Mouse (Mus musculus): ENCODE measurements at regions not wholly inside any gene's neighbourhood (a gene's known extent, or its start where the extent isn't known, plus 50 kb on each side); places are given as distances from the start of the nearest gene placed in this dataset.

GRCm38 (mm10) chr6:126588761-126589160 lies 53.5 kb upstream of the Kcna5 start:
- TF ChIP-seq CTCF (IDR thresholded peaks at IDR 0.05; ENCODE audit: borderline replicate concordance, extremely low read depth, insufficient read depth, insufficient read length), result no peak
- TF ChIP-seq POLR2A (IDR thresholded peaks at IDR 0.05; ENCODE audit: borderline replicate concordance, extremely low read depth, insufficient read depth, insufficient read length, poor library complexity, severe bottlenecking), result no peak

All from brain, embryonic 14.5 days (tissue).